Mouse (Mus musculus) megakaryocyte, embryonic 14.5 days (primary cell): Measurements from ENCODE around the gene Cdc42. TPM values are rescaled to one million over a fixed set of nuclear protein-coding genes. Genes with fewer than 3 reads are reported as not detected.

Source experiments
- H3K27me3 ChIP-seq: replicated peaks from 2 replicates; pipeline ENCODE3; 2012; ENCODE audit warnings: inconsistent platforms
- H3K36me3 ChIP-seq: replicated peaks from 2 replicates; pipeline ENCODE3; 2012; ENCODE audit warnings: low read length, inconsistent platforms, mixed read lengths
- H3K4me1 ChIP-seq: 2 replicates; pipeline ENCODE4 v1.6.1; 2012; ENCODE audit warnings: inconsistent platforms
- H3K4me3 ChIP-seq: replicated peaks from 2 replicates; pipeline ENCODE3; 2012; ENCODE audit warnings: moderate library complexity, mild to moderate bottlenecking, inconsistent platforms
- H3K9me3 ChIP-seq: 2 replicates; pipeline ENCODE4 v1.6.1; 2012; ENCODE audit warnings: inconsistent platforms
- FLI1 ChIP-seq: IDR thresholded peaks from 2 replicates; pipeline ENCODE4 v1.6.1; 2012; ENCODE audit warnings: low read length, inconsistent platforms, mixed read lengths
- GATA1 ChIP-seq: IDR thresholded peaks from 3 replicates; pipeline ENCODE4 v1.6.1; 2012; ENCODE audit warnings: mixed read lengths, low read length, inconsistent platforms, borderline replicate concordance
- polyA plus RNA-seq: library from polyadenylated mRNA; stranded (reverse); fragments of >175 nt; gene quantifications from 2 replicates; pipeline ENCODE4 v1.2.3, GENCODE M21; 2012; ENCODE audit warnings: low replicate concordance; ENCODE audit not compliant: insufficient read depth

The Cdc42 gene
- polyA plus RNA-seq, 1 experiment = 28.1 TPM

- Histone ChIP-seq H3K4me3 (no peak overlapping the region), H3K4me1 (peaks cover 29% of the 10 kb centered on the region), H3K9me3 (no peaks in the 10 kb centered on the region), H3K36me3 (peaks cover 95% of the 10 kb centered on the region), H3K27me3 (no peaks in the 10 kb centered on the region)
- TF ChIP-seq GATA1 (no peak), FLI1 (no peak)
Observed at GRCm38 (mm10) chr4:137316027-137316770, 41.3 kb downstream of the Cdc42 start.

- Histone ChIP-seq H3K4me3 (no peak overlapping the region), H3K9me3 (no peaks in the 10 kb centered on the region), H3K36me3 (peaks cover 95% of the 10 kb centered on the region), H3K27me3 (no peaks in the 10 kb centered on the region), H3K4me1 (peaks cover 32% of the 10 kb centered on the region)
- no peak for TF ChIP-seq GATA1
Observed at GRCm38 (mm10) chr4:137315061-137315460, 42.5 kb downstream of the Cdc42 start.

- H3K9me3 ChIP-seq = no peaks in the 10 kb centered on the region
- peaks cover 32% of the 10 kb centered on the region for H3K4me1 ChIP-seq
- no peaks in the 10 kb centered on the region for H3K27me3 ChIP-seq
- H3K36me3 ChIP-seq = peaks cover 95% of the 10 kb centered on the region
- TF ChIP-seq FLI1 (no peak), GATA1 (no peak)
- H3K4me3 ChIP-seq = no peak overlapping the region
Observed at GRCm38 (mm10) chr4:137314561-137314960, 43.0 kb downstream of the Cdc42 start.

GRCm38 (mm10) chr4:137313511-137313910 lies 44.0 kb downstream of the Cdc42 start:
- H3K36me3 ChIP-seq = peaks cover 95% of the 10 kb centered on the region

GRCm38 (mm10) chr4:137308377-137308776 lies 49.1 kb downstream of the Cdc42 start:
- H3K36me3 ChIP-seq = peaks cover 99% of the 10 kb centered on the region
- TF ChIP-seq FLI1 (no peak), GATA1 (no peak)
- H3K4me1 ChIP-seq = peaks cover 32% of the 10 kb centered on the region
- H3K4me3 ChIP-seq = no peak overlapping the region
- no peaks in the 10 kb centered on the region for H3K27me3 ChIP-seq
- H3K9me3 ChIP-seq = no peaks in the 10 kb centered on the region

More at GRCm38 (mm10) chr4:137313511-137313910, 44.0 kb downstream of the Cdc42 start:
- no peaks in the 10 kb centered on the region for H3K27me3 ChIP-seq
- peaks cover 32% of the 10 kb centered on the region for H3K4me1 ChIP-seq
- TF ChIP-seq GATA1 (no peak), FLI1 (no peak)
- H3K4me3 ChIP-seq = no peak overlapping the region
- no peaks in the 10 kb centered on the region for H3K9me3 ChIP-seq

GRCm38 (mm10) chr4:137306991-137307706 lies 50.4 kb downstream of the Cdc42 start:
- peaks cover 94% of the 10 kb centered on the region for H3K36me3 ChIP-seq
- no peaks in the 10 kb centered on the region for H3K27me3 ChIP-seq
- TF ChIP-seq FLI1 = no peak
- TF ChIP-seq GATA1 = no peak
- H3K4me3 ChIP-seq = no peak overlapping the region
- no peaks in the 10 kb centered on the region for H3K9me3 ChIP-seq
- H3K4me1 ChIP-seq = peaks cover 30% of the 10 kb centered on the region

GRCm38 (mm10) chr4:137306577-137306888 lies 51.0 kb downstream of the Cdc42 start:
- Histone ChIP-seq H3K4me1 (peaks cover 30% of the 10 kb centered on the region), H3K4me3 (no peak overlapping the region), H3K36me3 (peaks cover 94% of the 10 kb centered on the region), H3K9me3 (no peaks in the 10 kb centered on the region), H3K27me3 (no peaks in the 10 kb centered on the region)
- TF ChIP-seq FLI1 = no peak
- no peak for TF ChIP-seq GATA1

GRCm38 (mm10) chr4:137305831-137306576 lies 51.5 kb downstream of the Cdc42 start:
- Histone ChIP-seq H3K4me1 (peaks cover 33% of the 10 kb centered on the region), H3K4me3 (no peak overlapping the region), H3K27me3 (no peaks in the 10 kb centered on the region), H3K36me3 (peaks cover 94% of the 10 kb centered on the region), H3K9me3 (no peaks in the 10 kb centered on the region)
- TF ChIP-seq FLI1 (no peak), GATA1 (no peak)

- peaks cover 39% of the 10 kb centered on the region for H3K4me1 ChIP-seq
- H3K4me3 ChIP-seq = no peak overlapping the region
- no peaks in the 10 kb centered on the region for H3K9me3 ChIP-seq
- H3K27me3 ChIP-seq = no peaks in the 10 kb centered on the region
- peaks cover 92% of the 10 kb centered on the region for H3K36me3 ChIP-seq
- TF ChIP-seq GATA1 = no peak
- no peak for TF ChIP-seq FLI1
Observed at GRCm38 (mm10) chr4:137305066-137305465, 52.5 kb downstream of the Cdc42 start.

GRCm38 (mm10) chr4:137304106-137304505 lies 53.4 kb downstream of the Cdc42 start:
- Histone ChIP-seq H3K4me3 (no peak overlapping the region), H3K4me1 (peaks cover 40% of the 10 kb centered on the region), H3K36me3 (peaks cover 84% of the 10 kb centered on the region), H3K9me3 (no peaks in the 10 kb centered on the region), H3K27me3 (no peaks in the 10 kb centered on the region)
- TF ChIP-seq GATA1 (no peak), FLI1 (no peak)
